Comparison of ENCODE assay signal across 28 mouse cellular contexts in genomic region chr11:46220211-46220610, GRCm38 (mm10). TPM values are rescaled to one million over a fixed set of nuclear protein-coding genes. Genes with fewer than 3 reads are reported as not detected.
A peak's percentile ranks its signal among the peaks of the same experiment; 100 is the strongest.
DNase-seq lines count a peak whose midpoint lies in the region; ATAC-seq and TF ChIP-seq lines count a peak whose summit lies in the region.
"Had no signal": no experiment of that assay in that cellular context is flagged by ENCODE, and none has a peak within 500 bp of the region (broad histone marks: within the 10 kb centered on the region; RNA-seq: fewer than 3 reads in every experiment).

No protein-coding gene starts in this region.

- 0 out of 2 replicates have a peak overlapping the region, but pooled peaks have one; percentile 29 for H3K27ac ChIP-seq in forebrain, embryonic 15.5 days (replicated peaks)
- H3K27ac ChIP-seq in forebrain, embryonic 13.5 days: no peak overlapping the region
- peak overlapping the region; percentile 94 for H3K27ac ChIP-seq in midbrain, embryonic 13.5 days
- no peak overlapping the region for H3K27ac ChIP-seq in midbrain, embryonic 10.5 days (replicated peaks)
- H3K27ac ChIP-seq in forebrain, embryonic 16.5 days (ENCODE audit: low read length): no peak overlapping the region
- H3K27ac ChIP-seq in midbrain, embryonic 15.5 days: peak overlapping the region; percentile 90
- H3K27ac ChIP-seq in thymus, adult 2 months (ENCODE audit: control insufficient read depth, insufficient read depth, low read length): no peak overlapping the region
- H3K27ac ChIP-seq: kidney, postnatal 0 days; liver, embryonic 15.5 days; lung, embryonic 15.5 days; stomach, embryonic 15.5 days had no signal

- 0 out of 2 replicates have a peak, but pooled peaks cover 10% of the 10 kb centered on the region for H3K4me1 ChIP-seq in forebrain, embryonic 15.5 days
- peaks cover 13% of the 10 kb centered on the region; the same call in 1 of the 2 replicates for H3K4me1 ChIP-seq in forebrain, embryonic 13.5 days
- peaks cover 41% of the 10 kb centered on the region for H3K4me1 ChIP-seq in midbrain, embryonic 13.5 days (replicated peaks)
- peaks cover 37% of the 10 kb centered on the region for H3K4me1 ChIP-seq in midbrain, embryonic 10.5 days
- 0 out of 2 replicates have a peak, but pooled peaks cover under 1% of the 10 kb centered on the region for H3K4me1 ChIP-seq in forebrain, embryonic 16.5 days (replicated peaks; ENCODE audit: control insufficient read depth, insufficient read depth, low read length)
- H3K4me1 ChIP-seq in midbrain, embryonic 15.5 days: peaks cover 38% of the 10 kb centered on the region
- no peaks in the 10 kb centered on the region for H3K4me1 ChIP-seq in thymus, adult 2 months (replicated peaks; ENCODE audit: control insufficient read depth, insufficient read depth, low read length)
- H3K4me1 ChIP-seq: liver, embryonic 15.5 days had no signal

- WGBS in forebrain, embryonic 15.5 days: 51% methylated on average over 2 of the region's 2 CpGs
- WGBS in forebrain, embryonic 13.5 days: 69% methylated on average over 2 of the region's 2 CpGs
- WGBS in midbrain, embryonic 13.5 days: 65% methylated on average over 2 of the region's 2 CpGs
- WGBS in midbrain, embryonic 10.5 days: 87% methylated on average over 2 of the region's 2 CpGs
- 78% methylated on average over 2 of the region's 2 CpGs for WGBS in forebrain, embryonic 16.5 days
- WGBS in midbrain, embryonic 15.5 days: 34% methylated on average over 2 of the region's 2 CpGs
- WGBS in thymus, adult 2 months: 99% methylated on average over 2 of the region's 2 CpGs

- peaks cover 46% of the 10 kb centered on the region for H3K36me3 ChIP-seq in forebrain, embryonic 15.5 days
- H3K36me3 ChIP-seq in forebrain, embryonic 13.5 days (ENCODE audit: poor library complexity, severe bottlenecking): peaks cover 62% of the 10 kb centered on the region
- peaks cover 47% of the 10 kb centered on the region for H3K36me3 ChIP-seq in midbrain, embryonic 13.5 days
- peaks cover 16% of the 10 kb centered on the region for H3K36me3 ChIP-seq in midbrain, embryonic 10.5 days
- H3K36me3 ChIP-seq in forebrain, embryonic 16.5 days (ENCODE audit: control insufficient read depth, insufficient read depth): peaks cover 23% of the 10 kb centered on the region
- H3K36me3 ChIP-seq in midbrain, embryonic 15.5 days (replicated peaks): peaks cover 11% of the 10 kb centered on the region
- peaks cover 45% of the 10 kb centered on the region for H3K36me3 ChIP-seq in thymus, adult 2 months (ENCODE audit: control insufficient read depth, insufficient read depth, low read length)
- H3K36me3 ChIP-seq: liver, embryonic 15.5 days; lung, embryonic 15.5 days; stomach, embryonic 15.5 days had no signal

- no peak overlapping the region for H3K9ac ChIP-seq in forebrain, embryonic 15.5 days (replicated peaks)
- H3K9ac ChIP-seq in forebrain, embryonic 13.5 days: no peak overlapping the region
- no peak overlapping the region for H3K9ac ChIP-seq in midbrain, embryonic 13.5 days (replicated peaks)
- H3K9ac ChIP-seq in forebrain, embryonic 16.5 days (replicated peaks; ENCODE audit: low read depth, low read length): no peak overlapping the region
- H3K9ac ChIP-seq in midbrain, embryonic 15.5 days: no peak overlapping the region
- H3K9ac ChIP-seq: liver, embryonic 15.5 days; lung, embryonic 15.5 days; neural tube, embryonic 12.5 days; stomach, embryonic 15.5 days had no signal

- H3K9me3 ChIP-seq in forebrain, embryonic 15.5 days: no peaks in the 10 kb centered on the region
- H3K9me3 ChIP-seq in forebrain, embryonic 13.5 days (replicated peaks): no peaks in the 10 kb centered on the region
- no peaks in the 10 kb centered on the region for H3K9me3 ChIP-seq in midbrain, embryonic 13.5 days
- no peaks in the 10 kb centered on the region for H3K9me3 ChIP-seq in midbrain, embryonic 10.5 days (replicated peaks)
- H3K9me3 ChIP-seq in forebrain, embryonic 16.5 days (ENCODE audit: control insufficient read depth, low read length): no peaks in the 10 kb centered on the region; the same call in 1 of the 2 replicates
- no peaks in the 10 kb centered on the region for H3K9me3 ChIP-seq in midbrain, embryonic 15.5 days
- H3K9me3 ChIP-seq: liver, embryonic 15.5 days; lung, embryonic 15.5 days; megakaryocyte, embryonic 14.5 days; neural tube, embryonic 12.5 days; stomach, embryonic 15.5 days had no signal

- H3K27me3 ChIP-seq in forebrain, embryonic 15.5 days: no peaks in the 10 kb centered on the region
- H3K27me3 ChIP-seq in forebrain, embryonic 13.5 days: no peaks in the 10 kb centered on the region
- no peaks in the 10 kb centered on the region for H3K27me3 ChIP-seq in midbrain, embryonic 13.5 days
- no peaks in the 10 kb centered on the region for H3K27me3 ChIP-seq in midbrain, embryonic 10.5 days (ENCODE audit: low read depth, poor library complexity, severe bottlenecking)
- H3K27me3 ChIP-seq in forebrain, embryonic 16.5 days (replicated peaks; ENCODE audit: control insufficient read depth, insufficient read depth, low read length): no peaks in the 10 kb centered on the region
- H3K27me3 ChIP-seq in midbrain, embryonic 15.5 days (replicated peaks): no peaks in the 10 kb centered on the region
- H3K27me3 ChIP-seq in thymus, adult 2 months (ENCODE audit: control insufficient read depth, insufficient read depth, low read length): no peaks in the 10 kb centered on the region
- H3K27me3 ChIP-seq: liver, embryonic 15.5 days; lung, embryonic 15.5 days; megakaryocyte, embryonic 14.5 days; neural tube, embryonic 12.5 days; Patski; stomach, embryonic 15.5 days had no signal

- no peak overlapping the region for H3K4me2 ChIP-seq in forebrain, embryonic 15.5 days (replicated peaks)
- no peak overlapping the region for H3K4me2 ChIP-seq in forebrain, embryonic 13.5 days
- H3K4me2 ChIP-seq in midbrain, embryonic 13.5 days (replicated peaks): no peak overlapping the region
- no peak overlapping the region for H3K4me2 ChIP-seq in forebrain, embryonic 16.5 days (ENCODE audit: low read length)
- no peak overlapping the region for H3K4me2 ChIP-seq in midbrain, embryonic 15.5 days
- H3K4me2 ChIP-seq: heart, embryonic 11.5 days; liver, embryonic 15.5 days; lung, embryonic 15.5 days; neural tube, embryonic 12.5 days; stomach, embryonic 15.5 days had no signal

- DNase-seq in midbrain, embryonic 10.5 days (ENCODE audit: low spot score): no peak
- DNase-seq in cerebellum, postnatal 25 days: no peak
- no peak for DNase-seq in thymus, adult 2 months
- DNase-seq: cerebellum, adult 11-12 months; cerebellum, postnatal 36 days; embryo, embryonic 11 days; gastrocnemius, postnatal 14 days; heart, adult 11 months; heart, postnatal 14 days; kidney, adult 2 months; liver; lung, postnatal 36 days; thymus, postnatal 36 days had no signal

- H3K4me3 ChIP-seq in forebrain, embryonic 15.5 days: no peak overlapping the region
- H3K4me3 ChIP-seq in forebrain, embryonic 13.5 days: no peak overlapping the region
- no peak overlapping the region for H3K4me3 ChIP-seq in midbrain, embryonic 13.5 days (replicated peaks)
- H3K4me3 ChIP-seq in midbrain, embryonic 10.5 days: no peak overlapping the region
- H3K4me3 ChIP-seq in forebrain, embryonic 16.5 days (replicated peaks; ENCODE audit: low read length): no peak overlapping the region
- no peak overlapping the region for H3K4me3 ChIP-seq in midbrain, embryonic 15.5 days
- no peak overlapping the region for H3K4me3 ChIP-seq in thymus, adult 2 months (ENCODE audit: control insufficient read depth, insufficient read depth, low read length)
- H3K4me3 ChIP-seq: left cerebral cortex, adult 2 months; liver, embryonic 15.5 days; lung, embryonic 15.5 days; megakaryocyte, embryonic 14.5 days; neural tube, embryonic 12.5 days; stomach, embryonic 15.5 days had no signal

- no peak for ATAC-seq in forebrain, embryonic 15.5 days (replicated peaks)
- ATAC-seq in forebrain, embryonic 13.5 days: no peak
- ATAC-seq in midbrain, embryonic 13.5 days: no peak
- peak; percentile 11; the same call in 1 of the 2 replicates for ATAC-seq in forebrain, embryonic 16.5 days
- ATAC-seq in midbrain, embryonic 15.5 days (replicated peaks): peak; percentile 21; the same call in 1 of the 2 replicates
- ATAC-seq: CD4-positive, CD25-positive, alpha-beta regulatory T cell, adult 4 months; Patski had no signal

- TF ChIP-seq CTCF in thymus, adult 2 months (IDR thresholded peaks at IDR 0.05; ENCODE audit: borderline replicate concordance, control insufficient read depth, extremely low read depth, insufficient read depth, low read length, poor library complexity): no peak

- TF ChIP-seq POLR2A in thymus, adult 2 months (IDR thresholded peaks at IDR 0.05; ENCODE audit: control insufficient read depth, extremely low read depth, insufficient read depth, low read length, poor library complexity): no peak

RNA-seq across cellular contexts. Expression of gene Fndc9, which starts 15.1 kb away (rescaled TPM):
- 3.5 and 3.9 TPM in 2 replicates for polyA plus RNA-seq in forebrain, embryonic 15.5 days (2015; fragmentation: Nextera tagmentation; extraction: Ambion mirVana)
- polyA plus RNA-seq in forebrain, embryonic 13.5 days (2015; fragmentation: Nextera tagmentation; extraction: Ambion mirVana): 2.2 and 2.5 TPM in 2 replicates
- 4.6 and 5.9 TPM in 2 replicates for polyA plus RNA-seq in midbrain, embryonic 13.5 days (2015; fragmentation: Nextera tagmentation; extraction: Ambion mirVana)
- 0.51 and 0.75 TPM in 2 replicates for polyA plus RNA-seq in midbrain, embryonic 10.5 days (2016; fragmentation: Nextera tagmentation; extraction: Ambion mirVana)
- polyA plus RNA-seq in forebrain, embryonic 16.5 days (2015; fragmentation: Nextera tagmentation; extraction: Ambion mirVana): 3.2 and 5.3 TPM in 2 replicates
- polyA plus RNA-seq in midbrain, embryonic 15.5 days (2015; fragmentation: Nextera tagmentation; extraction: Ambion mirVana): 8.4 and 10.0 TPM in 2 replicates
- 0.09 TPM in 1 of 2 replicates, not detected in the other for polyA plus RNA-seq in thymus, adult 2 months (2012; rRNA removed)
- polyA plus RNA-seq: heart, embryonic 11.5 days; kidney, adult 2 months had no signal

RNA-seq across cellular contexts. Expression of gene Nipal4, which starts 53.9 kb away (rescaled TPM):
- 0.22 and 0.23 TPM in 2 replicates for polyA plus RNA-seq in forebrain, embryonic 15.5 days (2015; fragmentation: Nextera tagmentation; extraction: Ambion mirVana)
- 0.38 and 0.40 TPM in 2 replicates for polyA plus RNA-seq in forebrain, embryonic 13.5 days (2015; fragmentation: Nextera tagmentation; extraction: Ambion mirVana)
- 0.63 and 1.1 TPM in 2 replicates for polyA plus RNA-seq in midbrain, embryonic 13.5 days (2015; fragmentation: Nextera tagmentation; extraction: Ambion mirVana)
- polyA plus RNA-seq in midbrain, embryonic 10.5 days (2016; fragmentation: Nextera tagmentation; extraction: Ambion mirVana): 1.00 and 1.3 TPM in 2 replicates
- polyA plus RNA-seq in forebrain, embryonic 16.5 days (2015; fragmentation: Nextera tagmentation; extraction: Ambion mirVana): 0.11 and 0.29 TPM in 2 replicates
- polyA plus RNA-seq in midbrain, embryonic 15.5 days (2015; fragmentation: Nextera tagmentation; extraction: Ambion mirVana): 0.43 TPM in 2 replicates
- 0.37 and 0.58 TPM in 2 replicates for polyA plus RNA-seq in thymus, adult 2 months (2012; rRNA removed)
- polyA plus RNA-seq: Patski had no signal

Comparison
In these comparisons a context has a peak if more than half of its experiments do, and no peak if none do; other contexts are left out.
1. ATAC-seq: peak in forebrain, embryonic 16.5 days (single experiment) and midbrain, embryonic 15.5 days (single experiment); none in forebrain, embryonic 15.5 days (single experiment), forebrain, embryonic 13.5 days (single experiment) and midbrain, embryonic 13.5 days (single experiment).
2. H3K27ac ChIP-seq: peak in forebrain, embryonic 15.5 days (single experiment), midbrain, embryonic 13.5 days (single experiment) and midbrain, embryonic 15.5 days (single experiment); none in forebrain, embryonic 13.5 days (single experiment), midbrain, embryonic 10.5 days (single experiment), forebrain, embryonic 16.5 days (single experiment) and thymus, adult 2 months (single experiment).